Mouse (Mus musculus) brain, embryonic 14.5 days (tissue): ENCODE data around the gene Brd7. TPM values are rescaled to one million over a fixed set of nuclear protein-coding genes. Genes with fewer than 3 reads are reported as not detected.

ENCODE experiments used
- DNase-seq: peaks from one replicate; pipeline ENCODE4 v3.0.0-alpha.2; 2011; ENCODE audit warnings: low read depth
- CTCF ChIP-seq: fragments of 200-500 bp; IDR thresholded peaks from 2 replicates; pipeline ENCODE4 v1.5.1; 2012; ENCODE audit warnings: inconsistent platforms, mild to moderate bottlenecking, moderate library complexity, borderline replicate concordance; ENCODE audit not compliant: insufficient read depth, insufficient read length; ENCODE audit errors: extremely low read depth
- POLR2A ChIP-seq: fragments of 200-500 bp; IDR thresholded peaks from 2 replicates; pipeline ENCODE4 v1.6.1; 2012; ENCODE audit warnings: mild to moderate bottlenecking, inconsistent platforms, borderline replicate concordance; ENCODE audit not compliant: poor library complexity, insufficient read depth, insufficient read length, severe bottlenecking; ENCODE audit errors: extremely low read depth
- polyA plus RNA-seq: library from polyadenylated mRNA; depleted of rRNA; stranded (reverse); fragments of >200 nt; gene quantifications from 2 replicates; pipeline ENCODE4 v1.2.3, GENCODE M21; 2012

Gene Brd7
- polyA plus RNA-seq, 1 experiment = 69.2 TPM

GRCm38 (mm10) chr8:88298733-88299103 is 63.3 kb downstream of the Brd7 start:
- DNase-seq = no peak
- TF ChIP-seq POLR2A (no peak), CTCF (no peak)

DNA sequence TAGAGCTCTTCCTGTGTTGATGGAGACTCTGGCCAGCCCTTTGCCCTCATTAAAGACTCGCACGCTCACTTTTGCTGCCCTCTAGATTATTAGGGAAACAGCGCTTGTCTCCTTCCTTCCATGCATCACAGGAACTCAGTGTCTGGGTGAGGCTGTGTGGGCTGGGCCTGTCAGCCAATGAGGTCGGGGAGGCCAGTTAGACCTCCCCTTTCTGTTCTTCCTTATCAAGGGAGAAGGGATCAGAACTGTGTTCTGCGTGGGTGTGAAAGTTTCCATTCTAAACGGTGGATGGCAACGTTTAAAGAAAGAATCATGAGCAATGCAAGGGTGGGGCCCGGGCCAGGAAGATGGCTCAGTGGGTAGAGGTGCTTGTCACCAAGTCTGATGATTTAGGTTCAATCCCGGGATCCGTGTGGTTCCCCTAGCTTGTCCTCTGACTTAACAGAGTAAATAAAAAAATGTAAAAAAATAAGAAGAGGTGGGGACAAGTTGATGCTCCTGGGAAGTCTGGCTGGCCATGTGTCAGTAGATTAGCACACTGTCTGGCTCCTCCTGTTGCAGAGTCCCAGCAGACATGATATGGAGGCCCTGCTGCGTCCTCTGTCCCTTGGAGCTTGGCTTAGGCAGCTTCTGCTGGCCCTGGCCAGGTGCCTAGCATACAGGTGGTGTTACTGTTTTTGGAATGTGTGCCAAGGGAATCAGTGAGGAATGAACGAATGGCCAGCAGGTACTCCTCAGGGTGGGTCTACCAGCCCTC is 63.8 kb downstream of the Brd7 start:
- TF ChIP-seq POLR2A (no peak), CTCF (no peak)
- DNase-seq = no peak

DNA sequence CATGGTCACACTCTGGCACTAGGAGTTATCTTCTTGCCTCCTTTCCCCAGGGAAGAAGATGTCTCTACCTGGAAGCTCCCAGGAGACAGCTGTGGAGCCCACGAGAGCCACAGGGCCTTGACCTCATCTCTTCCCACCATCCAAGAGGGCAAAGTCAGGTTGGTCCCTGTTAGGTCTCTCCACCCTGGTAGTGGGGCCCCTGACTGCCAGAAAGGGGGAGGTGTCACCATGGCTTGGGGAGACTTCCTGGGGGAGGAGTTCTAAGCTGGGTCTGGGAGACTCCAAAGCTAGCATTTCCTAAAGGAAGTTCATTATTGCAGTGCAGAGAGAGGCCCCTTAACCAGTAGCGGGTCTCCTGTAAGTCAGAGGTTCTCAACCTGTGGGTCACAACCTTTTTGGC is 67.0 kb downstream of the Brd7 start:
- TF ChIP-seq POLR2A (no peak), CTCF (no peak)
- DNase-seq = no peak

DNA sequence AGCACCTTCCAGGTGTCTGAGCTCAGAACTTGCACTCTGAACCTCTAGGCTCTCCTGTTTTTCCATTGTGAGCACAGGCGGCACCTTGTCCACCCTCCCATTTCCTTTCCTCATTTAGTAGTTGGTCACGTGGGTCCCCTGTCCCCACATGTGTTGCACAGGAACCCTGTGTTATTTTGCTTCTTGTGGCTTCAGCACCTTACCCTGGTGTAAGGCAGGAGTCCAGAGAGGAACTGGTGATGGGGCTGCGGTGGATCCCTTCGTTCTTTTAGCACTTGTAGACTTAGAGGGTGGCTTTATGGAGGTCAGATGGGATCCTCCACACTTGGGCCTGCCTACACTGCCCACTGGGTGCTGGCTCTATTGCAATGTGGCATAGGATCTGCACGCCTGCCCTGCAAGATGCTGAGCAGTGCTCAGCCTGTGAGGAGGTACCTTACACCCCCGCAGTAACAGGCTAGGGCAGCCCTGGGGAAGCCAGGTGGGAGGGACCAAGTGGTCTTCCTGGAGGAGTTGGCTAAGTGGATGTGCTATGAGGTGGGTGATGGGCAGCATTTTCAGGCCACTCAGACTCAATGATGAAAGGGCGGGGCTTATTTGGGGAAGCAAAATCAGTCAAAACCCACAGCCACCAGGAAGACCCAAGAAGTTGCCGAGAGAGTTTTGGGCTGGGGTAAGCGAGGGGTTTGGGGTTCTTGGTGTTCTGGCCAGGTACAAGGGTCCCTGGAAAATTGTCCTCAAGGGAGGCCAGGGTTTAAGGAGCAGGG is 68.2 kb downstream of the Brd7 start:
- DNase-seq = no peak
- no peak for TF ChIP-seq CTCF
- TF ChIP-seq POLR2A = no peak

DNA sequence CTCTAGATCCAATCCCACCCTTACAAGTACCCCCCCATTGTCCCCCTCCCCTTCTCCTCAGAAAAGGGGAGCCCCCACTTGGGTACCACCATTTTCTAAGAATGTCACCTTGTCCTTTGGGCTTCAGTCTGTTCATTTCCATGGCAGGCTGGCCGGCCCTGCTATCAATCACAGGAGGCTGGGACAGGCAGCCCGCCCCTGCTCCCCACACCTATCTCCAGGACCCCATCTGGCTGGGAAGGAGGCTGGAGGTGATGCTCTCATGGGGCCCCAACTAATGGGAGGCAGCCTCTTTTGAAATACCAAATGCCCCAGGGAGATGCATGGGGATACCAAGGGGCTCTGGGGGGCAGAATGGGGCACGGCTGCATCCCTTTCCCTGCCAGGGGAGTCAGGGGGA is 69.1 kb downstream of the Brd7 start:
- no peak for DNase-seq

DNA sequence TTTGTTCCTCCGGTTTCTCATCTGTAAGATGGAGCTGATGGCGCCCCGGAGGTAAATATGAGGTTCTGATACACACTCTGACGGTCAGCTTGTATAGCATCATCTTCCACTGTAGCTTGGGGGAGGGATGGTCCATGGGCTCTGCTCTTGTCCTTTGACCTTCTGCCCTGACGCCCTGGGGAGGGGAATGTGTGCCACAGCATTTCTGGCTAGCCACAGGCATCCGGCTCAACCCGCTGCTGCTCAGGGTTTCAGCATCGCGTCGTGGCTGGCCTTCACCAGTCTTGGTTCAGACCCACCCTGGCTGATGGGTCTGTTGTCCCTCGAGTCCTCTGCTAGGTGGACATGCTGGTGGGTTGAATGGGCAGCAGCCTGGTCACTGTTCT is 70.7 kb downstream of the Brd7 start:
- no peak for DNase-seq
- TF ChIP-seq POLR2A (no peak), CTCF (no peak)

More for the DNA sequence above, 69.1 kb downstream of the Brd7 start:
- TF ChIP-seq POLR2A (no peak), CTCF (no peak)

DNA sequence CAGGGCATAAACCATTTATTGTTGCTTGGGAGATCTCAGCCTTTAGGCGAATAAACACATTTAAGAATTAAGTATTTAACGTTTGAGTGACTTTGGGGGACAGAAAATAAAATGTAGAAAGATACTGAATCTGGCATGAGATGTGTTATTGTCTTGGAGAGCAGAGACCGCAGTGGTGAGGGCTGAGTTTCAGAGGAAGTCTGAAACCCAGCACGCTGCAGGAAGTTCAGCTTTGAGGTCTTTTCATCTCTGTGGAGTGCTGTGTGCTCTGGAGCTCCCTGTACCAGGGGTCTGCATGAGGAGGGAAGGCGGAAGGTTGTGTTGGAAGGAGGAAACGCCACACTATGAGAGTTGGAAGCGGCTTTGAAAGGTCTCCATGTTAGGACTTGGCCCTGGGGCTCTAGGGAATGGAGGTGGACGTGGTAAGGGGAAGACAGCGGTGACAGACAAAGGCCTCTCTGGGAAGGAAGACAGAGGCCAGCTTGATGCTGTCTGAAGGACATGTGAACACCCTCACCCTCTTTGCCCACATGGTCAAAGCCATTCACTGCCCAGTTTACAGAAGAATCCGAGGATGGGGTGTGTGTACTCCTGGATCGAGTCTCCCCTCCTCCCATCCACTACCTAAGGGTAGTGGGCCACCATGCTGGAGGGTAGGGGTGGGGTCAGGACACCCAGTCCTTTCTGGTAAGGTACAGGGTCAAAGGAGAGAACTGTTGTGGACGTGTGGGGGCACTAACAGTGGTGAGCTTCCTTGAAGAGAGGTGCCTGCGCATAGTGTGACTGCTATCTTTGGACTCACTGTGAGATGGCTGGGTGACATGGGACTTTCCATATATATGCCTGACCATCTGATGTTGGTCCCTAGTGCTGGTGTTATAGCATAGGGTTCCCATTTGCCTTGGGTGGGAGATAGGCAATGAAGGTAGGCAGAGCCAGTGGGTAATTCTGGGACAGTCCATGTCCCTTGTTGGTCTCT is 71.4 kb downstream of the Brd7 start:
- no peak for DNase-seq
- TF ChIP-seq CTCF = no peak
- TF ChIP-seq POLR2A = no peak

- no peak for DNase-seq
- TF ChIP-seq CTCF (no peak), POLR2A (no peak)
These were observed 72.1 kb downstream of the Brd7 start for GRCm38 (mm10) chr8:88289901-88290300.

DNA sequence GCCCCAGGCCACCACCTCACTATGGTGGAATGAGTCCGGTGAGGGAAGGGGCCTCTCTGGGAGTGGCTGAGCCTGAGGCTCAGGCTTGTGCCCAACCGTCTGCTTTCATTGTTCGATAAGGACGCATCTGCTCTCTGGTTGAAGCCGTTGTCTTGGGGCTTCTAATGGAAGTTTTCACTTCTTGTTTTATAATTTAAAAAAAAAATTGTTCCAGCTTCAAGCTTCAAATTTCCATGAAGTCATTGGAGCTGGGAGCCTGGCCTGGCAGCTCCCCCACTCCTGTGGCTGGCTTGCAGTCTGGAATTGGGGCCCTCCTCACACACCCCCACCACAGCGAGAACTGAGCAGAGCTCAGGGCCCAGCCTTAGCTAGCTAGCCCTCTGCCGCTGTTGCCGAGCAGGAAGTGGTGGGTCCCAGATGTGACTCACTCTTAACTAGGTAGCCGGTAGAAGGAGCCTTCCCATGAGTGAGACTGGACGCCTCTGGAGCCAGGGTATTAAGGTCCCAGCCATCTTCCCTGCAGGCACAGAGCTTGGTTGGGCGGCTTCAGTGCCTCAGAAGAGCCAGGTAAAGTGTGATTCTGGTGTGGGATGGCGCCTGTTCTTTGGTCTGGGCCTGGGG is 73.3 kb downstream of the Brd7 start:
- no peak for DNase-seq
- no peak for TF ChIP-seq CTCF
- TF ChIP-seq POLR2A = no peak

DNA sequence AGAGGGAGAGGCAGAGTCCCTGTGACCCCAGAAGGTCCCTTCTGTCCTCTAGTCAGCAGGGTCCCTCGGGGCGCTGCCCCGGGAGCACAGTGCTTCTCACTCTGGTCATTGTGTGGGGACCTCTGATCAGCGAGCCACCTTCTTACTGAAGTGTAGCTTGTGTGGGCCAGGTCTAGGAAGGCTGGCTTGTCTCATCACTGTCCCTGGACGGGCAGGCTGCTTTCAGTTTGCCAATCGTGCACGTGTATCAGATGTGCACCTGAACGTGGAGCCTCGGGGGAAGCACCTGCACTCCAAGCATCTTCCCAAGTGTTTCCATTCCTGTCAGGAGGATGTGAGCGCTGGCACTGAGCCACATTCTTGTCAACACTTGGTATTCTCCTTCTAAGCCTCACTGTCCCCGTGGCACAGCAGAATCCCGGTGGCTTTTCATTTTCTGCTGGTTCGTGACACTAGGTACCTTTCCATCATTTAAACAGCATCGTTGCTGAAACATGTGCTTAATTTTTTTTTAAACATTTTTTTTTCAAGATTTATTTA is 75.5 kb downstream of the Brd7 start:
- TF ChIP-seq CTCF (no peak), POLR2A (no peak)
- DNase-seq = no peak

- TF ChIP-seq POLR2A (no peak), CTCF (no peak)
- no peak for DNase-seq
These were observed 76.3 kb downstream of the Brd7 start for GRCm38 (mm10) chr8:88285469-88286356.
